Mouse (Mus musculus): ENCODE measurements around the gene P2ry14. TPM values are rescaled to one million over a fixed set of nuclear protein-coding genes. Genes with fewer than 3 reads are reported as not detected.
"Not testable (repeated sequence)": the region's sequence is repeated elsewhere in the genome, so short reads cannot be mapped to it uniquely, and the experiment has no call there.

P2ry14 gene
- total RNA-seq, 2 experiments from 2014 or later = 3.6 to 4.2 TPM

DNA sequence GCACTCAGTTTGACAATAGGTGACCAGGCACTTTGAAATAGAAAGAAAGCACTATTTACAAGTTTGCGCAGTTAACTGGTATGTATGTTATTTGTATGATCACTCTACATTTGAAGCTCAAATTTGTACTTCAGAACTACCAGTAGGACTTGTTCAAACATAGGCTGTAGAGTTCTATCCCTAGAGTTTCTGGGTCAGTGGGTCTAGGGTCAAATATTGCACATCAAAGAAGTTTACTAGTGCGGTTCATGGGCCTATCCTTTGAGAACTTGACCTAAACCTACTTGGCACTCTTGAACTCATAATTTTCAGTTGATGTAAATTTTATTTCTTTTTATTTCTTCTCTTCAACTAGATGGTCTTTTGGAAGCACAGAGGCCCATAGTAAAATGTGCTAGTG is 2.8 kb downstream of the P2ry14 start:
- no peak for DNase-seq (ENCODE audit: low spot score)
- intact Hi-C loops (cut with DNase I) = no loop called here

DNA sequence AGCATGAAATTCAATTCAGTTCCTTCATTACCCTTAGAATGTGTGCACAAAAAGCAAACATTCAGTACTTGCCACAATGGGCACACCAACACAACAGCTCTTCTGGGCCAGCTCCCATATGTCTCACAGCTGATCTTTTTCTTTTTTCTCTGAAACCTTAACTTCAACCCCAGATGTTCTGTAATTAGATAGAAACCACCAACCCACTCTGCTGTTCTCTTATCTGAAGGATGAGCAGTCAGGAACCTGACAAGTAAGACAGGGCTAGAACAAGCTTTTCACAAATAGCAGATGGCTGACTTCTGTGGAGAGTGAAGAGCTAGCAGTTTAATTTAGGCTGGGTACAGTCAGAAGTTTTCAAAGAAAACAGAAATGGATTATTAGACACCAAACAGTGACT is 3.8 kb downstream of the P2ry14 start:
- no peak for DNase-seq (ENCODE audit: low spot score)
- intact Hi-C loops (cut with DNase I) = no loop called here

DNA sequence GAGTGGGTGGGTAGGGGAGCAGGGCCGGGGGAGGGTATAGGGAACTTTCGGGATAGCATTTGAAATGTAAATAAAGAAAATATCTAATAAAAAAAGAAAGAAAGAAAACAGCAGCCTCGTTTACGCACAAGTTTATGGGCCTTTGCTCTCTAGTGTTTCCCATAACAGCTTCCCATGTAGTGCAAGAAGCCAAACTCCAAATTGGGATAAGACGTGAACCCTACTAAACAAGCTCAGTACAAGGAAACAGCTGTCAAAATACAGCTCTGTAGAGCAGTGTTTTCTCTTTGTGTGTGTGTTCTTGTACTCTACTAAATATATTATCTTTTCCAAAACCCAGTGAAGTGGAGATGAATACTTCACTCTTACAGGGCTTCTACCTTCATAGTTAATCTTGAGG is 8.2 kb downstream of the P2ry14 start:
- DNase-seq (ENCODE audit: low spot score) = no peak
- intact Hi-C loops (cut with DNase I) = no loop called here

DNA sequence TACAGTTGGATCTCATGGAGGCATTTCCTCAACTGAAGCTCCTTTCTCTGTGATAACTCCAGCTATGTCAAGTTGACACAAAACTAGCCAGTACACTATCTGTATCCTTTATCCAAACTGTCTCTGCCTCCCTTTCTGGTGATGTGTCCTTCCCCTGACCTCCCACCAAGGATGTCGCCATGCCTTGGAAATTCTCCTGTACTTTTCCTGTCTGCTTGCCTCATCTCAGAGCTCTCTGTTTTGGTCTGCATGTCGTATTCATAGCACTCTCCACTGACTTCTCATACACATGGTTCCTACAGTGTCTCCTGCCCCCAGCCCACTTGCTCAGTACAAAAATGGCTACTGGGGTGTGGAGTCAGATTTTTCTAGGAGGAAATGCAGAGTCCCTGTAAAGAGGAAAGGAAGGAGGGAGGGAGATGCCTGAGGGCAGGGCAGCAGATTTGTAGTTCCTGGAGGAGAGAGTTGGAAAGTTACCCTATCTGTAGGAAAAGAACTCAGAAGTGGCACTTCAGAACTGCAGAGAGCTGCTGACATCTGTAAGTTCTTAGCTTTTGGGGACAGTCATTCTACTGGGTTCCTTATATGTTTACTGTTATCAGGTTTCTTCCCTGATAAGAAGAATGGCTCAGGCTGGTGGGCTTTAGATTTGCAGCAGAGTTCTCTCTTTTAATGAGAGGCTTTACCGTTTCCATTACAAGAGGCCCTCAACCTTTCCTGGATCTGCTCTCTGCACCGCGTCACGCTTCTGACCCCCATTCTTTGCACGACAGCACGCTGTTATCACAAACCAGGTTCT is 11.7 kb downstream of the P2ry14 start:
- no peak for DNase-seq (ENCODE audit: low spot score)
- intact Hi-C loops (cut with DNase I) = no loop called here

DNA sequence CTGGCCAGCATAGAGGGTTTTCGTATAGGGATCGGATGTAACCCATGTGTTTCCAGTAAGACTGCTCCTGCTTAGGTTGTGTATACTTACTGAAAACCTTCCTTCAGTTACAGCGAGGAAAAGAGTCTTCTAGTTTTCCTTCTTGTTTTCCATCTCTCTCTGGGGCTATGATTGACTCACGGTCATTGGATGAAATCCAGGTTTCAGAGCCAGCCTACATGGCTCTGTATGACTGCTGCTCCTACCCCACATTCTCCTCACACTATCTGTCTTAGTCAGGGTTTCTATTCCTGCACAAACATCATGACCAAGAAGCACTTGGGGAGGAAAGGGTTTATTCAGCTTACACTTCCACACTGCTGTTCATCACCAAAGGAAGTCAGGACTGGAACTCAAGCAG is 12.5 kb downstream of the P2ry14 start:
- intact Hi-C loops (cut with DNase I); DNase-seq (ENCODE audit: low spot score): not testable (repeated sequence)

DNA sequence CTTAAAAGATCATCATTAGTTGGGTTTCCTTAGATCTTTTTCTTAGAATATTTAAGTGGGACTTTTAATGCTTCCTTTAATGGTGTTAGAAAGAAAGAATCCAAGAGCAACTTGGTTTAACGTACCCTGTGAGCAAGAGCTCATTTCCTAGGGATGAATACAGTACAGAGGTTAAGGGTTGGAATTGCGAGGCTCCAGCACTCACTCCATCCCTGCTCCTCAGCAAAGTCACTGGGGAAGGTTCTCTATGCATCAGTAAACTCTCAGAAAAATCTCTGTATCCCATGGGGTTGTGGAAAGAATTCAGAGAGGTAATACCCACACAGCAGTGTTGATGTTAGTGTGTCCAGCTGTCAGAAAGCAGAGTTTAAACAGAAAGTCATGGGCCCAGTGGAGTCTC is 13.3 kb downstream of the P2ry14 start:
- no peak for DNase-seq (ENCODE audit: low spot score)
- intact Hi-C loops (cut with DNase I) = no loop called here

DNA sequence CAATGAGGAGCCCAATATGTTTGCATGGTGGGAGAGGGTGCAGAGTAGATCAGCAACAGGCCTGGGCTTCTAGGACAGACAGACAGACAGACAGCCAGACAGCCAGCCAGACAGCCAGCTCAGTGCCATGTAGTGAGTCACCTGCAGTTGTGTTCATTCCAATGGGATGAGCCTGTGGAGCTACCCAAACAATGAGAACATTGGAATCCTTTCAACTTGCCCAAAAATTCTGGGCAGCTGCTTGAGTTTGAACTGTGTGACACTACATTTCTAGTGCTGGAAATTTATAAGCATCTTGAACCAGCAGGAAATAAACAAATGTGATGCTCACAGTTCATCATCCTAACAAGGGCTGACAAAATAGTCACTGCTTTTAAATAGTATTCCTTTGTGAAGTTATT is 13.8 kb downstream of the P2ry14 start:
- DNase-seq (ENCODE audit: low spot score) = no peak
- intact Hi-C loops (cut with DNase I) = no loop called here

DNA sequence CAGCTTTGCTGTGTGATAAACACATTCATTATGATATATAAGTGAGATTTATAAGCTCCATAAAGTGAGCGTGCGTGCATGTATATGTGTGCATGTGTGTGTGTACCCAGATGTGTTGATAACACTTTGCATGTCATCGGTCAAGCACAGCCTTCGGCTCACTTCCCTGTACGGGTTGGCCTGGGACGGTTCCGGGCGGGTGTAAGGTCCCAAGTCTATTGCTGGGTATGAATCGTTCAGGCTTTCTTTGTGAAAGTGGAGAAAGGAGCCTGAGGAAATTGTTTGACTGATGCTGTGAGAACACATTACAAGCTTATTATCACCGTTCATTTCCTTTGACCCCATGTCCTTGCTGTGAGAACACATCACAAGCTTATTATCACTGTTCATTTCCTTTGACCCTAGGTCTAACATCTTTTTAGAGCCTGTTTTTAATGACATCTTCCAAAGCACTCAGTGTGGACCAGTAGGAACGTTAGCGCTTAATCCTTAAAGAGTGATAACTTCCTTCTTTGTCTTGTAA is 14.4 kb downstream of the P2ry14 start:
- no peak for DNase-seq (ENCODE audit: low spot score)
- intact Hi-C loops (cut with DNase I) = no loop called here

DNA sequence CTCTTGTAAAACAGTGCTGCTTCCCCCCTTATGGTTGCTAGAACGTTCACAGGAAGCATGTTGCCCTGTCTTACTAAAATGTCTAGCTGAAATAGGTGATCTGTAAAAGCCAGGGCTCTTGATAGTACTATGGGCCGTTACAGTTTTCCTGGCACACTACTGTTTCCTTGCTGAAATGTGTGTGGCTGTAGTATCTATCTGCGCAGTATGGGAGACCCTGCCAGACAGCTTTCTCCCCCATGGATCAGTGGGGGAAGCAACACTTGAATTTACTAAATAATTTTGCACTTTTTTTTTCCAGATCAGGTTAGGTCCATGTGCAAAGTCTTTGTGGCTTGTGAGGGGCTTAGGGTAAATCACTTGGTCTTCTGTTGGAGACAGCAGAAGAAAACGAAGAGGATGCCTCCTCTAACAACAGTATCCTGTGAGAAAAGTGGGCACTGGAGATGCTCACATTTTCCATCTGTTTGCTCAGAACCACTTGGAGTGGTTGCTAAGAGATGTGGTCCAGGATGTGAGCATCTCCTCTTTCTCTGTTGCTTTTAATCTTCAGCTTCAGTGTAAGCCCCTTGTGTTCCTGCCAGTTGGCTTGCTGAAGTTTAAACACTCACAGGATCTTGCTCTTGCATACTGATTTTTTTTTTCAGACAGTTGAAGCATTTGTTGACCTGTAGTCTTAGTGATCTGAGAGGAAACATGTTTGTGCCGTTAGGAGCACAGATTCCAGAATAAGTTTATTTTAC is 17.3 kb downstream of the P2ry14 start:
- intact Hi-C loops (cut with DNase I) = no loop called here
- DNase-seq (ENCODE audit: low spot score) = no peak

DNA sequence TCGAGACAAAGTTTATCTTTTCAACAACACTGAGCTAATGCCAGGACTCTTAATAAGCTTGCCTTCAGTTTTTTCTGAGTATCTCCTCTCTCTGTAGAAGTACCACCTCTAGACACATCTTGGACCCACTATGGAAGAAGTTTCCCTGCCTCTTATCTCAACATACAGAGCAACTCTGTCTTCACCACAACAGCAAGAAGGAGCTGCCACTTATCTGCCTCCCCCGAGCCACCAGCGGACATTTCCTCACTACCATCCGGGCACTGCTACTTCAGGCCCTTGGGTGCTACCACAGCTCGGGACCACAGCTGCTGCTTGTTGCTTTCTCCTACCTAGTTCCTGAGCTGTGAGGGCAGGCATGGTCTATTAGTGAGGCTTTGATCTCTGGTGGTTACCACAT is 20.2 kb downstream of the P2ry14 start:
- intact Hi-C loops (cut with DNase I) = no loop called here
- DNase-seq (ENCODE audit: low spot score) = no peak

DNA sequence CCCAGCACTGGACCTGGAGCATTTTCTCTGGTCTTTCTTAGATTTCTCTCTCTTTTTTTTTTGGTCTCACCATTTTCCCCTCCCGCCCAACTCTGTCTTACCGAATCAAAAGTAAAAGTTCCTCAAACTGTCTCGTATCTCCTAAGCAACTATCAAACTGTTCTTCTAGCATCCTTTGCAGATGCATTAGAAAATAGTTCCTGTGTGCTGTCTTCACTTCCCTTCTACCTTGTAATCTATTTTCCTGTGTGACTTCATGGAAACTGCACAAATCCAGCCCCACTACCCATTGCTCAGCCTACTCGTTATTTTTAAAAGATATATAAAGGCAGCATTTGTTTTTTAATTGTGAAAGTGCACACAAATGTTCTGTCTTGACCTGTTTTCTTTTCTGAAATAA is 21.5 kb downstream of the P2ry14 start:
- DNase-seq (ENCODE audit: low spot score) = no peak
- intact Hi-C loops (cut with DNase I) = no loop called here

DNA sequence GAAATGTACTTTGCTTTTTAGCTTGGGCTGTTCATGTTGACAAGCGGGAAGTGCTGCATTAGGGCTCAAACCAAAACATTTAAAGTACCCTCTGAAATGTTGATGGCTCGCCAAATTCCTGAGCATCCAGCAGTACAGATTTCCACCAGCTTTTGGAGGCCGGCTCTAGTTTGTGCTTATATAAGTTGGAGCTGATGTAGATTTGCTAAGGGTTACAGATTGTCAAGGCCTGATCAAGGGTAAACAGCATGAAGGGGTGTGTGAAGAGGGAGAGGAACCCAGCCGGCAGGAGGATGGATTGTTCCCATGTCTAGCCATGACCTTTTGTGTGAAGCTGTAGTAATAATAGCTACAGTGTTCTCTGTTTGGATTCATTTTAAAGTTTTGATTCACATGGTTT is 22.3 kb downstream of the P2ry14 start:
- DNase-seq (ENCODE audit: low spot score) = no peak
- intact Hi-C loops (cut with DNase I) = no loop called here

DNA sequence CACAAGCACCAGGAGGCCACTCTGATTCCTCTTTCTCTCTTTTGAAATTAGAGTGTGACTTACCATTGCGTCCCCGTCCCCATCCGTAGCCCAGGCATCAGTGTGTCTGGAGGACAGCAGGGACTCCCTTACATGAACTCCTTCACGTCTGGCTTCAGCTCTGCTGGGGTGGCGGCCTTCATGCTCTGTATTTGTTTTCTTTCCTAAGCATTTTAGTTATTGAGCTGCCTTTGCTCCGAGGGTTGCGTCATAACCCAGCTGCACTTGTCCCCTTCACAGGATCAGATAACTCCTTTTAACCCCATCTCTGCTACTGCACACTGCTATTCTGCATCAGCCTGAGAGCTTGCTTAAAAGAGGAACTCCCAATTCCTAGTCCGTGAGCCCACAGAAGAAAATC is 23.0 kb downstream of the P2ry14 start:
- DNase-seq (ENCODE audit: low spot score) = no peak
- intact Hi-C loops (cut with DNase I) = no loop called here

DNA sequence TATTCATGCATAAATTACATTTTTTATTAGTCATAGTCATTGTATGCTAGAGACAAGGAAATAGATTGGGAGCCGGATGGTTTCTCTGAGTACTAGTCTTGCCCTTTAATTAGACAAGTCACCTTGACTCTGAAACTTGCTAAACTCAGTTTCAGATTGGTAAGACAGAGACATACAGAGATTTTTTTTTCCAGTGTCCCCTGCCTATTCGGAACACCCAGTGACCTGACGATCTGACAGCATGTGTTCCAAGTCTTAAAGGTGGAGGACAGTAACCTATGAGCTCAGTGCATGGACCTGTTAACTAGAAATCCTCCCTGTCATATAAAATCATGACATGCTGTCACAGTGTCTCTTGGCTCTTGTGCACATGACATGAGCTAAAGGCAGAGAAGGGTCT is 23.9 kb downstream of the P2ry14 start:
- intact Hi-C loops (cut with DNase I) = loop anchor here (10.0 kb wide), 1 partner anchor 195 kb away; no protein-coding TSS in a partner anchor
- DNase-seq (ENCODE audit: low spot score) = no peak

DNA sequence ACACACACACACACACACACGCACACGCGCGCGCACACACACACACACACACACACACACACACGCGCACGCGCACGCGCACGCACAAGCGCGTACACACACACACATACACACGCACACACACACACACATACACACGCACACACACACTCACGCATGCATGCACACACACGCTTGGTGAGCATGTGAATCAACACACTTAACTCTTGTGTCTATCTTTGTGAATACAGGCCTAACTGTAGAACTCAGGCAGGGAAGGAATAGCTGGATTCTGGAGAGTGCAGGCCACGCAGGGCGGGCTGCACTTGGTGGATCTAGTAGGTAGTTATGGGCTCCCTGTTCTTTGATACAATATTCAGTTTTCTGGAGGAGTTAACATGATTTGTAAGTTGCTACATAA is 24.7 kb downstream of the P2ry14 start:
- DNase-seq (ENCODE audit: low spot score) = no peak
- intact Hi-C loops (cut with DNase I) = loop anchor here (10.0 kb wide), 1 partner anchor 196 kb away; no protein-coding TSS in a partner anchor

DNA sequence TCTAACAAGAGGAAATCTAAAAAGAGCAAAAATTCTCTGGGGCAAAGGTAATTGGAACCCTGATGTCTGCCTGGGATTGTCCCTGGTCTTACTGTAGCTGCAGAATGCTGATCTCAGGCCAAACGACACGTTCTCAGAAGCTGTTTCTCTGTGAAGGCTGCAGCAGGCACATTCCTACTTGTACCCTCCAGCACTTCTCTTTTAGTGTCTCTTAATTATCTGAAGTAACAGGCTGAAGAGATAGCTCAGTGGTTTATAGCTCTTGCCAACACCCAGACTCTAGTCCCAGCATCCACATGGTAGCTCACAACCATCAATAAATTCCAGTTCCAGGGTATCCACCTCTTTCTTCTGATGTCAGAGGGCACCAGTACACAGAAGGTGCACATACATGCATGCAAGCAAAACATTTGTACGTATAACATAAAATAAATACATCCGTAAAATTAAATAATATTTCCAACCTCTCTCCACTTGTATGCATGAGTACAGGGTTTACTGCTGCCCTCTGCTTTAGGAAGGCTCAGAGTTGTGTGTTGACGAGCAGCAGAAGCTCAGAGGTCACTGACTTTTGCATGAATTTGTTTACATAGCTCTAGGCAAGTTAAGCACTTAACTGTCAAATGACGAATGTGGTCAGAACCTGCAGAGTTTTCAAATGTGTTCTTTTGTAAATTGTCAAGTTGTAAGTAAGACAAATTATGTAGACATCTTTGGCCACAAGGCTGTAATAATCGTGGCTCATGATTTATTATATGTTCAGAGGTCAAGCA is 27.4 kb downstream of the P2ry14 start:
- no peak for DNase-seq (ENCODE audit: low spot score)
- intact Hi-C loops (cut with DNase I) = loop anchor here (10.0 kb wide), 1 partner anchor 199 kb away; no protein-coding TSS in a partner anchor

DNA sequence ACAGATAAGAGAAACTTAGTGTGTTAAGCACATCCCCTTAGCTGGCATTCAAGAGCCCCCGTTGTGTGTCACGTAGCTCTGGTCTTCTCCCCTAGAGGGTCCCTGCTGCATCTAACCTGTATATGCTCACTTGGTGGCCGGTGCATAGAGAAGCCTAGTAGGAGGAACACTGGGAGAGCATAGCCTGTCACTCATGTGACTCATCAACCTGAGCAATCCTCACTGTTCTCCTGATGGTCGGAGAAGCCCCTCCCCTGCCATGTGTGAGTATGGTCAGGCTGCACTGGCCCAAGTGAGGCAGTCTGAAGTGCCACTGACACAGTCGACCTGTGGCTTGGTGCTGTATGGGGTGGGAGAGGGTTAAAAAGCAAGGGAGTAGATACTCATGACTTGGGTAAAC is 28.4 kb downstream of the P2ry14 start:
- intact Hi-C loops (cut with DNase I) = loop anchor here (10.0 kb wide), 1 partner anchor 200 kb away; no protein-coding TSS in a partner anchor
- no peak for DNase-seq (ENCODE audit: low spot score)

DNA sequence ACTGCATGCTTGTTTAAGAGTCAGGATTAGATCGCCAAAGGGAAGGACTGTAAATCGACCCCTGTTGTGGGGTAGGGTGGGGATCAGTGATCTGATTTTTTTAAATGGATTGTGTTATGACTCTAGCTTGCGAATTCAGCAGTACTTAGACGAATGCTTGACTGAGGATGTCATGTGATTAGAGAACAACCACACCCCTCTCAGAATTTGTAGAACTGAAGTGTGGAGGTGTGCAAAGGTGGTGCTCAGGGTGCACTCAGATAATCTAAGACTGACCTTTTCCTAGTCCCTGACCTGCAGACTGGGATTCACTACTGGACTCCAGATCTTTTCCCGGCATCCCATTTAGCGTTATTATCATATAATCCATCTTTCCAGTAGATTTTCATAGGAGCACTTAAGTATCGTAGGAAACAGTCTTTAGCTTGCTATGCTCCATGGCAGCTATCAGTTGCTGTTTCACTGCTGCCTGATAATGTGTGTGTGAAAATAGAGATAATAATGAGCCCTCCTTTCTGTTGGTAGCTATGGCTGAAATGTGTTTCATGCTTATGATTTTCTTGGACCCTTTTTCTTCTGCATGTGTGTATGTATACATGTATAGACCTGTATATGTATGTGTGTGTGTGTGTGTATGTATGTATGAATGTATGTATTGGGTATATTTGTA is 31.5 kb downstream of the P2ry14 start:
- intact Hi-C loops (cut with DNase I) = loop anchor here (2.0 to 10.0 kb wide), 3 partner anchors 50 to 203 kb away; no protein-coding TSS in a partner anchor
- no peak for DNase-seq (ENCODE audit: low spot score)

DNA sequence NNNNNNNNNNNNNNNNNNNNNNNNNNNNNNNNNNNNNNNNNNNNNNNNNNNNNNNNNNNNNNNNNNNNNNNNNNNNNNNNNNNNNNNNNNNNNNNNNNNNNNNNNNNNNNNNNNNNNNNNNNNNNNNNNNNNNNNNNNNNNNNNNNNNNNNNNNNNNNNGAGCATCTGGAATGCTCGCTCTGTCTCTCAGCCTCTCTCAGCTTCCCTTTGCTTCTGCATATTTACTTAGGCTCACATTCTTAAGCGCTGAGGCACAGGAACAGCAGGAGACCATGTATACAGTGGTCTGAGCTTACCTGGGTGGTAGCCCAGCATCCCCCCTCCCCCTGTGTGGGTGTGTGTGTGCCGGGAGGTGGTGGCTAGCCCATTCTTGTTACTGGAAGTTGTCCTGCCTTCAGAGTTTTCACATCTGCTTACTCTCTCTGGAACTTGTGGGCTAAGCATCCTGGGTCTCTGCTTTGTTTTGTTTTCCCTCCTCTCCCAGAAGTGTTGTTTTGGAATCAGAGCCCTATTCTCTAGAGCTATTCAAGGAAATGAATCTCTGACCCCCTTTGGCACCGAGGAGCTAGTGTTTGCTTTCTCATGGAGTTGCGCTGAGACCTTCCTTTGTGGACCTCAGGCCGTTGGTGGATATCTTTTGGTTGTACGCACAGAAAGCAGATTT is 32.2 kb downstream of the P2ry14 start:
- no peak for DNase-seq (ENCODE audit: low spot score)
- intact Hi-C loops (cut with DNase I) = loop anchor here (2.0 to 10.0 kb wide), 3 partner anchors 51 to 204 kb away; no protein-coding TSS in a partner anchor

Data from heart, postnatal 25 days (tissue).